Mouse (Mus musculus) left cerebral cortex, postnatal 36 days (tissue): ENCODE measurements around the gene Defa36. TPM values are rescaled to one million over a fixed set of nuclear protein-coding genes. Genes with fewer than 3 reads are reported as not detected.
"Not testable (repeated sequence)": the region's sequence is repeated elsewhere in the genome, so short reads cannot be mapped to it uniquely, and the experiment has no call there.

Source experiments
- DNase-seq, 2 experiments: peaks; one replicate each; pipeline ENCODE4 v3.0.0; 2021 to 2022; ENCODE audit warnings: low spot score in 2 of 2, mixed read lengths in 1 of 2
- intact Hi-C: fragments of 180-260 bp; cut with DNase I; formaldehyde crosslinking; loops from one replicate; pipeline ENCODE4 v1.15.1; 2025
- total RNA-seq, 2 experiments: library from RNA; stranded (reverse); gene quantifications; 2 replicates each; pipeline ENCODE4 v1.2.3; 2021

The Defa36 gene
- total RNA-seq: not detected

- intact Hi-C loops, DNase-seq: not testable (repeated sequence)
These were observed at the start of gene Defa36 for GRCm38 (mm10) chr8:21427111-21427510. Gene Defa36 (plus strand): TSS chr8:21427411.

- DNase-seq, intact Hi-C loops: not testable (repeated sequence)
These were observed 49.0 kb upstream of the Defa36 start, which contains the start of gene Defa2 for GRCm38 (mm10) chr8:21378215-21378614. Gene Defa2 (plus strand): TSS chr8:21378515.

- intact Hi-C loops, DNase-seq: not testable (repeated sequence)
These were observed 35.7 kb upstream of the Defa36 start, which contains the start of gene Defa33 for GRCm38 (mm10) chr8:21391511-21391910. Gene Defa33 (plus strand): TSS chr8:21391811.

GRCm38 (mm10) chr8:21456460-21456859 is 29.2 kb downstream of the Defa36 start, which contains the start of gene Gm7849:
Gene Gm7849 (minus strand): TSS chr8:21456560.
- DNase-seq, intact Hi-C loops: not testable (repeated sequence)

Other genes with a start within 250 kb of the Defa36 start
- gene Defa31, start 235.8 kb upstream of the Defa36 start, total RNA-seq: not detected
- gene Gm15293, start 225.8 kb upstream of the Defa36 start, total RNA-seq: not detected
- gene Gm15292, start 177.7 kb upstream of the Defa36 start, total RNA-seq: not detected
- not detected for gene Defa27, start 111.9 kb upstream of the Defa36 start, total RNA-seq
- gene Defa29, start 100.4 kb upstream of the Defa36 start, total RNA-seq: not detected
- gene Defa2, start 48.9 kb upstream of the Defa36 start, total RNA-seq: not detected
- gene Defa33, start 35.6 kb upstream of the Defa36 start, total RNA-seq: not detected
- gene Gm7849, start 29.1 kb downstream of the Defa36 start, total RNA-seq: not detected
- not detected for gene Defa20, start 81.8 kb downstream of the Defa36 start, total RNA-seq
- not detected for gene Defa32, start 101.6 kb downstream of the Defa36 start, total RNA-seq
- gene Defa37, start 138.0 kb downstream of the Defa36 start, total RNA-seq: not detected
- gene Defa28, start 155.6 kb downstream of the Defa36 start, total RNA-seq: not detected
- not detected for gene Gm7861, start 167.1 kb downstream of the Defa36 start, total RNA-seq
- not detected for gene Defa26, start 190.8 kb downstream of the Defa36 start, total RNA-seq
- gene Defa17, start 228.4 kb downstream of the Defa36 start, total RNA-seq: not detected
- gene Defa34, start 238.4 kb downstream of the Defa36 start, total RNA-seq: not detected